ENCODE assay signal across 13 mouse cellular contexts in the genomic region with DNA sequence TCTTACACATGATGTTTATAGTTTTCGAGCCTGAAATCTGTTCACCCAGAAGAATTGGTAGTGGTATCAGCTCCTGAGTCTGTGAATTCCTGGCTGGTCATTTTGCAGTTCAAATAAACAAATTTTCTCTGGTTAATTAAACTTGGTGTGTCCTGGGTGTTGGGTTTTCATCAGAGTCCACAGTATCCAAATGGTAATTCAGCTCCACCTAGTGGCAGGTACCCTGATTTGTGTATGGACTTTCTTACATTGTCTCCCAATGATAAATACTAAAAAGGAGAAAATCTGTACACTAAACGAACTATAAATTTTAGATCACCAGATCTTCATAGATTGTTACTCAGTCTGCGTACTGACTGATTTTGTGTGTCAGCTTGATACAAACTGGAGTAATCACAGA. TPM values are rescaled to one million over a fixed set of nuclear protein-coding genes. Genes with fewer than 3 reads are reported as not detected.
DNase-seq lines count a peak whose midpoint lies in the region; ATAC-seq and TF ChIP-seq lines count a peak whose summit lies in the region.
"Had no signal": no experiment of that assay in that cellular context is flagged by ENCODE, and none has a peak within 500 bp of the region (broad histone marks: within the 10 kb centered on the region; RNA-seq: fewer than 3 reads in every experiment).

No protein-coding gene starts in this region.

- peak; percentile 71 for DNase-seq in kidney, adult 2 months
- DNase-seq in right cerebral cortex, adult 2 months (ENCODE audit: low spot score in 2 of 2): peak; percentile 2 to 3
- no peak for DNase-seq in right cerebral cortex, postnatal 4 days
- DNase-seq in embryo, embryonic 10.5 days (ENCODE audit: low spot score): peak; percentile 36
- DNase-seq in spleen, postnatal 10 days (ENCODE audit: low spot score in 2 of 2): no peak
- DNase-seq in left cerebral cortex, adult 8-10 months (ENCODE audit: low spot score in 2 of 2): no peak
- DNase-seq: cerebellum, postnatal 36 days; thymus, adult 2 months had no signal

- H3K4me2 ChIP-seq in kidney, embryonic 14.5 days (replicated peaks; ENCODE audit: low read depth, low read length): no peak overlapping the region
- H3K4me2 ChIP-seq: hindbrain, embryonic 13.5 days; liver, embryonic 12.5 days had no signal

- no peak overlapping the region for H3K27ac ChIP-seq in kidney, adult 2 months (ENCODE audit: insufficient read depth, low read depth, low read length)
- H3K27ac ChIP-seq in kidney, embryonic 14.5 days (ENCODE audit: low read depth, low read length): no peak overlapping the region
- H3K27ac ChIP-seq: hindbrain, embryonic 13.5 days; liver, embryonic 12.5 days had no signal

- no peaks in the 10 kb centered on the region for H3K4me1 ChIP-seq in kidney, adult 2 months (ENCODE audit: control insufficient read depth, insufficient read depth, low read length)
- no peaks in the 10 kb centered on the region for H3K4me1 ChIP-seq in kidney, embryonic 14.5 days (ENCODE audit: control insufficient read depth, insufficient read depth, low read length)
- H3K4me1 ChIP-seq: hindbrain, embryonic 13.5 days; liver, embryonic 12.5 days had no signal

- no peaks in the 10 kb centered on the region for H3K36me3 ChIP-seq in kidney, adult 2 months (ENCODE audit: control insufficient read depth, insufficient read depth, low read length)
- H3K36me3 ChIP-seq in kidney, embryonic 14.5 days (ENCODE audit: control insufficient read depth, insufficient read depth, low read length): no peaks in the 10 kb centered on the region
- H3K36me3 ChIP-seq: hindbrain, embryonic 13.5 days; liver, embryonic 12.5 days had no signal

- H3K9ac ChIP-seq in kidney, embryonic 14.5 days (ENCODE audit: low read depth, low read length): no peak overlapping the region
- H3K9ac ChIP-seq: hindbrain, embryonic 13.5 days; liver, embryonic 12.5 days had no signal

- WGBS in kidney, adult 2 months: 51% methylated on average over 3 of the region's 3 CpGs
- WGBS in kidney, embryonic 14.5 days: 67% methylated on average over 3 of the region's 3 CpGs

- no peaks in the 10 kb centered on the region for H3K27me3 ChIP-seq in kidney, adult 2 months (replicated peaks; ENCODE audit: control insufficient read depth, insufficient read depth, low read length)
- H3K27me3 ChIP-seq in kidney, embryonic 14.5 days (ENCODE audit: control insufficient read depth, insufficient read depth, low read length): no peaks in the 10 kb centered on the region
- H3K27me3 ChIP-seq: hindbrain, embryonic 13.5 days; liver, embryonic 12.5 days had no signal

- no peak for TF ChIP-seq POLR2A in kidney, adult 2 months (IDR thresholded peaks at IDR 0.05; ENCODE audit: low read depth, low read length)

- ATAC-seq in kidney, embryonic 14.5 days (ENCODE audit: low FRiP score, low TSS enrichment): no peak
- ATAC-seq: activated CD4-positive, CD25-positive, alpha-beta regulatory T cell, adult 4 months; liver, embryonic 12.5 days had no signal

- H3K9me3 ChIP-seq in kidney, embryonic 14.5 days (ENCODE audit: control insufficient read depth, low read length): no peaks in the 10 kb centered on the region
- H3K9me3 ChIP-seq: hindbrain, embryonic 13.5 days; liver, embryonic 12.5 days had no signal

- TF ChIP-seq CTCF in kidney, adult 2 months (conservative IDR thresholded peaks at IDR 0.05; ENCODE audit: insufficient read depth, insufficient read length, low read depth, low read length): no peak

- H3K4me3 ChIP-seq in kidney, adult 2 months (ENCODE audit: insufficient read depth, low read depth, low read length): no peak overlapping the region
- H3K4me3 ChIP-seq in kidney, embryonic 14.5 days (ENCODE audit: low read length): no peak overlapping the region
- H3K4me3 ChIP-seq: hindbrain, embryonic 13.5 days; liver, embryonic 12.5 days had no signal

RNA-seq across cellular contexts. Expression of gene Ugt2a3, which starts 3.4 kb away (rescaled TPM):
- 0.28 and 0.33 TPM in 2 replicates for polyA plus RNA-seq in kidney, adult 2 months (2012; rRNA removed)
- polyA plus RNA-seq in kidney, embryonic 14.5 days (2014; fragmentation: Nextera tagmentation; extraction: Ambion mirVana): not detected in 2 replicates
- not detected for total RNA-seq in left cerebral cortex, adult 8-10 months (2022)
- total RNA-seq: monocyte, adult 5-6 weeks had no signal
- polyA plus RNA-seq: activated CD4-positive, CD25-positive, alpha-beta regulatory T cell, adult 4 months; hindbrain, embryonic 13.5 days; liver, embryonic 12.5 days; thymus, adult 2 months had no signal

Comparison
In these comparisons a context has a peak if more than half of its experiments do, and no peak if none do; other contexts are left out.
1. DNase-seq: peak in kidney, adult 2 months (single experiment), right cerebral cortex, adult 2 months (2 of 2) and embryo, embryonic 10.5 days (single experiment); none in right cerebral cortex, postnatal 4 days (single experiment), spleen, postnatal 10 days (0 of 2) and left cerebral cortex, adult 8-10 months (0 of 2).